Mouse (Mus musculus): ENCODE results near the gene Apol10a. TPM values are rescaled to one million over a fixed set of nuclear protein-coding genes. Genes with fewer than 3 reads are reported as not detected.
A peak's percentile ranks its signal among the peaks of the same experiment; 100 is the strongest.
"Not testable (repeated sequence)": the region's sequence is repeated elsewhere in the genome, so short reads cannot be mapped to it uniquely, and the experiment has no call there.

Gene Apol10a
- polyA plus RNA-seq, 1 experiment from 2014 or later, result not detected

DNA sequence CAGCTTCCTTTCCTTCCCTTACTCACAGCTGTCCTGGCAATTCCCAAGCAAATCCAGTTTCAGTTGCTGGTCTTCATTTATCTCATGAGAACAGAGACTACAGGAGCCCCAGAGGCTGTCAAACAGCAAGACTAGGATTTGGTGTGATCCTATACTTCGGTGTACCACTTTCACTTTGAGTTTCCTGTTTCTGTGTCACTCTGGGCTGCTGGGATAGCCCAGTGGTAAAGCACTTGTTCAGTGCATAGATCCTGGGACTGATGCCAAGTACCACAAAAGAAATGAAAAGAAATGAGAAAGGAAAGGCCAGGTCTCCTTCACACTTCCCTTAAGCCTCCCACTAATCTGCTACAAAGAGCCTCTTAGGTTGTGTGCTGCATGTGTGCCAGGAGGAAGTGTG is 17.8 kb downstream of the Apol10a start:
- not testable (repeated sequence) for H3K4me2 ChIP-seq (ENCODE audit: low read length); H3K4me3 ChIP-seq (ENCODE audit: low read depth, low read length); H3K4me1 ChIP-seq (ENCODE audit: control insufficient read depth, insufficient read depth, low read length); DNase-seq (ENCODE audit: low spot score); ATAC-seq; H3K27ac ChIP-seq (ENCODE audit: low read depth, low read length); H3K36me3 ChIP-seq (ENCODE audit: control insufficient read depth, insufficient read depth, low read length); H3K9ac ChIP-seq (ENCODE audit: low read length); H3K27me3 ChIP-seq (replicated peaks; ENCODE audit: control insufficient read depth, insufficient read depth, low read length); H3K9me3 ChIP-seq (replicated peaks; ENCODE audit: control insufficient read depth, low read length)
- WGBS, result 48% methylated on average over 1 of the region's 1 CpGs

- not testable (repeated sequence) for H3K36me3 ChIP-seq (ENCODE audit: control insufficient read depth, insufficient read depth, low read length); H3K4me1 ChIP-seq (ENCODE audit: control insufficient read depth, insufficient read depth, low read length); H3K27ac ChIP-seq (ENCODE audit: low read depth, low read length); H3K27me3 ChIP-seq (replicated peaks; ENCODE audit: control insufficient read depth, insufficient read depth, low read length); H3K9ac ChIP-seq (ENCODE audit: low read length); DNase-seq (ENCODE audit: low spot score); H3K4me3 ChIP-seq (ENCODE audit: low read depth, low read length); H3K4me2 ChIP-seq (ENCODE audit: low read length); ATAC-seq; H3K9me3 ChIP-seq (replicated peaks; ENCODE audit: control insufficient read depth, low read length)
Observed at GRCm38 (mm10) chr15:77507966-77508365, 31.1 kb downstream of the Apol10a start, which contains the start of gene Apol11a. Apol11a (plus strand) TSS chr15:77508271.

GRCm38 (mm10) chr15:77520596-77520995 is 43.7 kb downstream of the Apol10a start:
- WGBS, result 70% methylated on average over 4 of the region's 4 CpGs
- not testable (repeated sequence) for H3K9ac ChIP-seq (ENCODE audit: low read length); H3K36me3 ChIP-seq (ENCODE audit: control insufficient read depth, insufficient read depth, low read length); DNase-seq (ENCODE audit: low spot score); H3K27me3 ChIP-seq (replicated peaks; ENCODE audit: control insufficient read depth, insufficient read depth, low read length); H3K27ac ChIP-seq (ENCODE audit: low read depth, low read length); ATAC-seq; H3K4me1 ChIP-seq (ENCODE audit: control insufficient read depth, insufficient read depth, low read length); H3K4me2 ChIP-seq (ENCODE audit: low read length); H3K9me3 ChIP-seq (replicated peaks; ENCODE audit: control insufficient read depth, low read length); H3K4me3 ChIP-seq (ENCODE audit: low read depth, low read length)

- H3K27me3 ChIP-seq (replicated peaks; ENCODE audit: control insufficient read depth, insufficient read depth, low read length); ATAC-seq; H3K9ac ChIP-seq (ENCODE audit: low read length); H3K36me3 ChIP-seq (ENCODE audit: control insufficient read depth, insufficient read depth, low read length); H3K4me1 ChIP-seq (ENCODE audit: control insufficient read depth, insufficient read depth, low read length); H3K4me3 ChIP-seq (ENCODE audit: low read depth, low read length); H3K4me2 ChIP-seq (ENCODE audit: low read length); H3K9me3 ChIP-seq (replicated peaks; ENCODE audit: control insufficient read depth, low read length); H3K27ac ChIP-seq (ENCODE audit: low read depth, low read length): not testable (repeated sequence)
- peak; percentile 37 for DNase-seq (ENCODE audit: low spot score)
- WGBS, result 24% methylated on average over 6 of the region's 6 CpGs
Observed at GRCm38 (mm10) chr15:77523186-77523843, 46.5 kb downstream of the Apol10a start.

- no peaks in the 10 kb centered on the region for H3K36me3 ChIP-seq (ENCODE audit: control insufficient read depth, insufficient read depth, low read length)
- H3K9ac ChIP-seq (ENCODE audit: low read length), result no peak within 1 kb of the TSS
- no peaks in the 10 kb centered on the region for H3K27me3 ChIP-seq (replicated peaks; ENCODE audit: control insufficient read depth, insufficient read depth, low read length)
- H3K27ac ChIP-seq (ENCODE audit: low read depth, low read length), result no peak within 1 kb of the TSS
- ATAC-seq (no peak), DNase-seq (ENCODE audit: low spot score) (no peak)
- no peaks in the 10 kb centered on the region for H3K4me1 ChIP-seq (ENCODE audit: control insufficient read depth, insufficient read depth, low read length)
- no peaks in the 10 kb centered on the region for H3K9me3 ChIP-seq (replicated peaks; ENCODE audit: control insufficient read depth, low read length)
- no peak within 1 kb of the TSS for H3K4me2 ChIP-seq (ENCODE audit: low read length)
- H3K4me3 ChIP-seq (ENCODE audit: low read depth, low read length), result no peak within 1 kb of the TSS
Observed at GRCm38 (mm10) chr15:77533216-77533615, 56.4 kb downstream of the Apol10a start, which contains the start of gene Apol7c. Apol7c (minus strand) TSS chr15:77533316.

- WGBS, result 39% methylated on average over 1 of the region's 1 CpGs
- not testable (repeated sequence) for H3K4me2 ChIP-seq (ENCODE audit: low read length); H3K9me3 ChIP-seq (replicated peaks; ENCODE audit: control insufficient read depth, low read length); H3K9ac ChIP-seq (ENCODE audit: low read length); H3K4me3 ChIP-seq (ENCODE audit: low read depth, low read length); H3K36me3 ChIP-seq (ENCODE audit: control insufficient read depth, insufficient read depth, low read length); H3K27me3 ChIP-seq (replicated peaks; ENCODE audit: control insufficient read depth, insufficient read depth, low read length); H3K27ac ChIP-seq (ENCODE audit: low read depth, low read length); DNase-seq (ENCODE audit: low spot score); H3K4me1 ChIP-seq (ENCODE audit: control insufficient read depth, insufficient read depth, low read length); ATAC-seq
Observed at GRCm38 (mm10) chr15:77539221-77539620, 62.4 kb downstream of the Apol10a start.

Other genes with a start within 250 kb of the Apol10a start
- gene Rbfox2, start 170.0 kb upstream of the Apol10a start, polyA plus RNA-seq (2014; fragmentation: Nextera tagmentation; extraction: Ambion mirVana), result 186 and 229 TPM in 2 replicates
- not detected in 2 replicates for gene Apol7a, start 77.9 kb upstream of the Apol10a start, polyA plus RNA-seq (2014; fragmentation: Nextera tagmentation; extraction: Ambion mirVana)
- gene Apol9a, start 65.9 kb upstream of the Apol10a start, polyA plus RNA-seq (2014; fragmentation: Nextera tagmentation; extraction: Ambion mirVana), result not detected in 2 replicates
- gene Apol7b, start 29.6 kb upstream of the Apol10a start, polyA plus RNA-seq (2014; fragmentation: Nextera tagmentation; extraction: Ambion mirVana), result not detected in 2 replicates
- not detected in 2 replicates for gene Apol11a, start 31.2 kb downstream of the Apol10a start, polyA plus RNA-seq (2014; fragmentation: Nextera tagmentation; extraction: Ambion mirVana)
- not detected in 2 replicates for gene Apol7c, start 56.3 kb downstream of the Apol10a start, polyA plus RNA-seq (2014; fragmentation: Nextera tagmentation; extraction: Ambion mirVana)
- gene 1700025B11Rik, start 84.8 kb downstream of the Apol10a start, polyA plus RNA-seq (2014; fragmentation: Nextera tagmentation; extraction: Ambion mirVana), result not detected in 2 replicates
- gene Apol10b, start 119.1 kb downstream of the Apol10a start, polyA plus RNA-seq (2014; fragmentation: Nextera tagmentation; extraction: Ambion mirVana), result 0.09 TPM in 1 of 2 replicates, not detected in the other
- gene Gm36245, start 122.2 kb downstream of the Apol10a start, polyA plus RNA-seq (2014; fragmentation: Nextera tagmentation; extraction: Ambion mirVana), result not detected in 2 replicates
- gene Apol11b, start 166.2 kb downstream of the Apol10a start, polyA plus RNA-seq (2014; fragmentation: Nextera tagmentation; extraction: Ambion mirVana), result not detected in 2 replicates
- not detected in 2 replicates for gene Apol7e, start 221.8 kb downstream of the Apol10a start, polyA plus RNA-seq (2014; fragmentation: Nextera tagmentation; extraction: Ambion mirVana)

Data from forebrain, embryonic 14.5 days (tissue).